In genomic region chr11:87967692-87968289, GRCm38 (mm10) we compare ENCODE assay signal across 8 mouse cellular contexts. TPM values are rescaled to one million over a fixed set of nuclear protein-coding genes. Genes with fewer than 3 reads are reported as not detected.
A peak's percentile ranks its signal among the peaks of the same experiment; 100 is the strongest.
DNase-seq lines count a peak whose midpoint lies in the region; ATAC-seq and TF ChIP-seq lines count a peak whose summit lies in the region.

No protein-coding gene starts in this region.

- TF ChIP-seq CTCF in brain, embryonic 14.5 days (IDR thresholded peaks at IDR 0.05; ENCODE audit: borderline replicate concordance, extremely low read depth, insufficient read depth, insufficient read length), result peak; percentile 96

- H3K4me3 ChIP-seq in erythroblast, embryonic 14.5 days (replicated peaks), result peak overlapping the region; percentile 7
- peak overlapping the region; percentile 33 for H3K4me3 ChIP-seq in heart, embryonic 12.5 days
- H3K4me3 ChIP-seq in kidney, embryonic 16.5 days (ENCODE audit: low read length), result peak overlapping the region; percentile 26; the same call in 1 of the 2 replicates
- H3K4me3 ChIP-seq in liver, embryonic 12.5 days, result peak overlapping the region; percentile 21
- peak overlapping the region; percentile 11; the same call in 1 of the 2 replicates for H3K4me3 ChIP-seq in stomach, embryonic 14.5 days (ENCODE audit: low read depth, low read length)

- H3K4me1 ChIP-seq in erythroblast, embryonic 14.5 days (ENCODE audit: control insufficient read depth), result peaks cover 12% of the 10 kb centered on the region
- H3K4me1 ChIP-seq in heart, embryonic 12.5 days (replicated peaks), result peaks cover 18% of the 10 kb centered on the region
- no peaks in the 10 kb centered on the region for H3K4me1 ChIP-seq in kidney, embryonic 16.5 days (ENCODE audit: insufficient read depth, low read length)
- peaks cover 14% of the 10 kb centered on the region for H3K4me1 ChIP-seq in liver, embryonic 12.5 days
- H3K4me1 ChIP-seq in stomach, embryonic 14.5 days (ENCODE audit: control insufficient read depth, insufficient read depth, low read length), result no peaks in the 10 kb centered on the region

- H3K27me3 ChIP-seq in erythroblast, embryonic 14.5 days (ENCODE audit: control insufficient read depth), result peaks cover 8% of the 10 kb centered on the region; the same call in 1 of the 2 replicates
- H3K27me3 ChIP-seq in heart, embryonic 12.5 days (replicated peaks), result peaks cover 8% of the 10 kb centered on the region; the same call in 1 of the 2 replicates
- no peaks in the 10 kb centered on the region for H3K27me3 ChIP-seq in kidney, embryonic 16.5 days (ENCODE audit: insufficient read depth, low read length)
- H3K27me3 ChIP-seq in liver, embryonic 12.5 days (replicated peaks), result peaks cover 8% of the 10 kb centered on the region; the same call in 1 of the 2 replicates
- no peaks in the 10 kb centered on the region for H3K27me3 ChIP-seq in stomach, embryonic 14.5 days (ENCODE audit: control insufficient read depth, insufficient read depth, low read length)

- H3K9me3 ChIP-seq in erythroblast, embryonic 14.5 days (ENCODE audit: control insufficient read depth, low read length), result no peaks in the 10 kb centered on the region
- no peaks in the 10 kb centered on the region for H3K9me3 ChIP-seq in heart, embryonic 12.5 days (replicated peaks)
- no peaks in the 10 kb centered on the region for H3K9me3 ChIP-seq in kidney, embryonic 16.5 days (ENCODE audit: low read length)
- H3K9me3 ChIP-seq in liver, embryonic 12.5 days (replicated peaks), result no peaks in the 10 kb centered on the region
- H3K9me3 ChIP-seq in stomach, embryonic 14.5 days (ENCODE audit: control insufficient read depth, low read depth, low read length), result no peaks in the 10 kb centered on the region

- H3K27ac ChIP-seq in heart, embryonic 12.5 days (ENCODE audit: poor library complexity, severe bottlenecking), result no peak overlapping the region
- H3K27ac ChIP-seq in kidney, embryonic 16.5 days (ENCODE audit: low read length), result no peak overlapping the region
- H3K27ac ChIP-seq in liver, embryonic 12.5 days, result no peak overlapping the region
- H3K27ac ChIP-seq in stomach, embryonic 14.5 days (ENCODE audit: low read length), result no peak overlapping the region

- H3K4me2 ChIP-seq in heart, embryonic 12.5 days, result peak overlapping the region; percentile 67
- peak overlapping the region; percentile 47 for H3K4me2 ChIP-seq in kidney, embryonic 16.5 days (replicated peaks; ENCODE audit: low read depth, low read length)
- peak overlapping the region; percentile 66 for H3K4me2 ChIP-seq in liver, embryonic 12.5 days
- H3K4me2 ChIP-seq in stomach, embryonic 14.5 days (replicated peaks; ENCODE audit: low read depth, low read length), result peak overlapping the region; percentile 44

- no peak for ATAC-seq in heart, embryonic 12.5 days (ENCODE audit: insufficient number of reproducible peaks, low FRiP score)
- no peak for ATAC-seq in kidney, embryonic 16.5 days (ENCODE audit: low FRiP score, low TSS enrichment)
- no peak for ATAC-seq in liver, embryonic 12.5 days
- ATAC-seq in stomach, embryonic 14.5 days (ENCODE audit: insufficient number of reproducible peaks, insufficient read depth, low FRiP score, low read depth), result no peak

- no peak for TF ChIP-seq POLR2A in brain, embryonic 14.5 days (IDR thresholded peaks at IDR 0.05; ENCODE audit: borderline replicate concordance, extremely low read depth, insufficient read depth, insufficient read length, poor library complexity, severe bottlenecking)

- WGBS in heart, embryonic 12.5 days, result 2% methylated on average over 17 of the region's 17 CpGs
- WGBS in kidney, embryonic 16.5 days, result under 1% methylated on average over 17 of the region's 17 CpGs
- 3% methylated on average over 15 of the region's 17 CpGs for WGBS in liver, embryonic 12.5 days (ENCODE audit: insufficient replicate concordance)
- WGBS in stomach, embryonic 14.5 days, result 4% methylated on average over 17 of the region's 17 CpGs

- H3K36me3 ChIP-seq in erythroblast, embryonic 14.5 days (ENCODE audit: control insufficient read depth), result no peaks in the 10 kb centered on the region
- no peaks in the 10 kb centered on the region for H3K36me3 ChIP-seq in heart, embryonic 12.5 days
- no peaks in the 10 kb centered on the region for H3K36me3 ChIP-seq in kidney, embryonic 16.5 days (ENCODE audit: insufficient read depth, low read length)
- no peaks in the 10 kb centered on the region for H3K36me3 ChIP-seq in liver, embryonic 12.5 days
- H3K36me3 ChIP-seq in stomach, embryonic 14.5 days (ENCODE audit: control insufficient read depth, insufficient read depth, low read length), result no peaks in the 10 kb centered on the region

- peak overlapping the region; percentile 7; the same call in 1 of the 2 replicates for H3K9ac ChIP-seq in heart, embryonic 12.5 days
- no peak overlapping the region for H3K9ac ChIP-seq in kidney, embryonic 16.5 days (replicated peaks; ENCODE audit: low read length)
- no peak overlapping the region for H3K9ac ChIP-seq in liver, embryonic 12.5 days
- no peak overlapping the region for H3K9ac ChIP-seq in stomach, embryonic 14.5 days (replicated peaks; ENCODE audit: low read depth, low read length)

- DNase-seq in CD4-positive helper T cell, adult 2 months (ENCODE audit: low read depth, low spot score), result peak; percentile 91
- DNase-seq in brain, embryonic 14.5 days (ENCODE audit: low read depth), result peak; percentile 90
- DNase-seq in natural killer cell, adult 2 months (ENCODE audit: low spot score in 2 of 2), result peak; percentile 88

RNA-seq across cellular contexts. Expression of gene Dynll2, which starts 19.5 kb away (rescaled TPM):
- polyA plus RNA-seq in brain, embryonic 14.5 days (2012; rRNA removed), result 227 and 321 TPM in 2 replicates
- polyA plus RNA-seq in erythroblast, embryonic 14.5 days (2012), result 3.0 and 3.3 TPM in 2 replicates
- polyA plus RNA-seq in heart, embryonic 12.5 days (2016; fragmentation: Nextera tagmentation; extraction: Ambion mirVana), result 21.4 and 22.5 TPM in 2 replicates
- polyA plus RNA-seq in kidney, embryonic 16.5 days (2015; fragmentation: Nextera tagmentation; extraction: Ambion mirVana), result 21.0 and 23.5 TPM in 2 replicates
- 14.3 and 15.5 TPM in 2 replicates for polyA plus RNA-seq in liver, embryonic 12.5 days (2016; fragmentation: Nextera tagmentation; extraction: Ambion mirVana)
- 14.2 and 16.7 TPM in 2 replicates for polyA plus RNA-seq in stomach, embryonic 14.5 days (2014; fragmentation: Nextera tagmentation; extraction: Ambion mirVana)

RNA-seq across cellular contexts. Expression of gene Olfr464, which starts 47.0 kb away (rescaled TPM):
- 0.18 TPM in 1 of 2 replicates, not detected in the other for polyA plus RNA-seq in brain, embryonic 14.5 days (2012; rRNA removed)
- 0.05 TPM in 1 of 2 replicates, not detected in the other for polyA plus RNA-seq in erythroblast, embryonic 14.5 days (2012)
- not detected in 2 replicates for polyA plus RNA-seq in heart, embryonic 12.5 days (2016; fragmentation: Nextera tagmentation; extraction: Ambion mirVana)
- polyA plus RNA-seq in kidney, embryonic 16.5 days (2015; fragmentation: Nextera tagmentation; extraction: Ambion mirVana), result not detected in 2 replicates
- polyA plus RNA-seq in liver, embryonic 12.5 days (2016; fragmentation: Nextera tagmentation; extraction: Ambion mirVana), result not detected in 2 replicates
- not detected in 2 replicates for polyA plus RNA-seq in stomach, embryonic 14.5 days (2014; fragmentation: Nextera tagmentation; extraction: Ambion mirVana)
